Mouse (Mus musculus) liver, postnatal 0 days (tissue): ENCODE data around the gene Rnpepl1.
A peak's percentile ranks its signal among the peaks of the same experiment; 100 is the strongest.

Experiments
- CTCF ChIP-seq: sonication (generic); IDR thresholded peaks from 2 replicates; pipeline ENCODE4 v1.5.1; 2016; ENCODE audit warnings: antibody characterized with exemption, low read depth
- EP300 ChIP-seq: IDR thresholded peaks from 2 replicates; pipeline ENCODE4 v1.6.1; 2016; ENCODE audit warnings: antibody characterized with exemption, low read depth, mild to moderate bottlenecking

DNA sequence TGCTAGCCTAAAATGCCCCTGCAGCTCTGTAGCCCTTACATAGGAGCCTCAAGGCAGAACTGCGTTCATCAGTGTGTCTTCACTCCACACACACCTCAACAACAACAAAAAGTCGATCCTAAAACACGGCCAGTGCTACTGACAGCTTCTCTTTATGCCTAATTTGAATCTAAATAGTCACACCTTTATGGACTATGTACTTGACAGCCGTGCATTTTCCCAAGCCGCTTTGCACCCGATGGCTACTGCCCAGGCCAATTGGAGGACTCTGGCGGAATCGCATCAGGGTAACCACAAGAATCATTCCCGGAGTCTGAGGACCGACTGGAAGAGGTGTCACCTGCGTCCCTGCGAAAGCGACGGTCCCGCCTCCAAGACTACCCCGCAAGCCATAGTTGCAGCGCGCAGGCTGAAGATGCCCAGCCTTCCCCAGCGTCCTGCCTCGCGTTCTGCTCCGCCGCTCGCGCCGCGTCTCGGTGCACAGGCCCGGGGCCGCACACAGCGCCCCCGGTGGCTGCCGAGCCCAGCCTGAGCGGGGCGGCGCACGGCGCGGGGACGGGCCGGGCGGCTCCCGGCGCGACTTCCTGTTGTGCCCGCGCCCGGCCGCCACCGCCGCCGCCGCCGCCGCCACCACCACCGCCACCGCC is at the start of gene Rnpepl1:
- TF ChIP-seq CTCF (peak; percentile 73), EP300 (no peak)
